Comparison of ENCODE assay signal across 11 mouse cellular contexts in the genomic region with DNA sequence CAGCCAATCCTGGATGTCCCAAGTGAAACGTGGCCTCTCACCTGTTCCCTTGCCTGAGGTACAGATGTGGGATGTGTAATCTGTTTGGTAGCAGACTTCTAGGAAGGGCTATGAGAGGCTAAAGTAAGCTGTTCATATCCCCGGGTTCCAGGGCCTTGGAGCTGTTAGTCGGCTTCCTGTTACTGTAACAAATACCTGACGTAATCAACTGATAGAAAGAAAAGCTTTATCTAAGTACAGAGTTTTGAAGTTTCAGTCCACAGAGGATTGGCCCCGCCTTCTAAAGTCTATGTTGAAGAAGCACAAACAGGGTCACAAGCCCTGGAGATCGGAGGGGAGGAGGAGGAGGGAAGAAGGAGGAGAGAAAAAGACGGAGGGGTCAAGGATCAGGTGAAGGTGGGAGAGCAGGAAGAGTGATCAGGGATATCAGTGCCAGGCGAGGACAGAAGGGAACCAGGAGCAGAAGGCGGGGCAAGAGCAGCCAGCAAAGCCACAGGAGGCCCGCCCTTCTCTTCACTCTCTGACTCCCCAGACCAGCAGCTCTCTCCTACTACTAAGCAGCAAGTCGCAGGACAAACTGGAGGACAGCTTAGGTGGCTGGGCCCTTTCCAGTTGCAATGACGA.
DNase-seq lines count a peak whose midpoint lies in the region; ATAC-seq and TF ChIP-seq lines count a peak whose summit lies in the region.
"Had no signal": no experiment of that assay in that cellular context is flagged by ENCODE, and none has a peak within 500 bp of the region (broad histone marks: within the 10 kb centered on the region; RNA-seq: fewer than 3 reads in every experiment).

No protein-coding gene starts in this region.

- no peak for TF ChIP-seq CTCF in heart, adult 2 months (IDR thresholded peaks at IDR 0.05)

- H3K4me3 ChIP-seq in heart, adult 2 months, result peak overlapping the region; percentile 19; the same call in 1 of the 2 replicates
- H3K4me3 ChIP-seq: layer of hippocampus, adult 2 months; neural tube, embryonic 15.5 days had no signal

- WGBS in heart, adult 2 months, result 25% methylated on average over 12 of the region's 12 CpGs

- intact Hi-C loops in heart, adult 2 months (cut with DNase I), result loop anchor here (10.0 kb wide), 3 partner anchors 122 to 258 kb away; no protein-coding TSS in a partner anchor
- intact Hi-C loops in heart, postnatal 25 days (cut with DNase I), result no loop called here

- peaks cover 2% of the 10 kb centered on the region; the same call in 1 of the 2 replicates for H3K4me1 ChIP-seq in heart, adult 2 months (ENCODE audit: control insufficient read depth, insufficient read depth, low read length)
- H3K4me1 ChIP-seq: neural tube, embryonic 15.5 days had no signal

- TF ChIP-seq POLR2A in heart, adult 2 months (IDR thresholded peaks at IDR 0.05; ENCODE audit: insufficient read depth, low read depth, low read length), result no peak

- no peaks in the 10 kb centered on the region for H3K27me3 ChIP-seq in heart, adult 2 months (ENCODE audit: control insufficient read depth, insufficient read depth, low read length)
- H3K27me3 ChIP-seq: neural tube, embryonic 15.5 days had no signal

- H3K79me2 ChIP-seq in heart, adult 2 months (replicated peaks; ENCODE audit: control insufficient read depth, insufficient read depth, low read length), result no peaks in the 10 kb centered on the region

- peak overlapping the region; percentile 29; the same call in 1 of the 2 replicates for H3K9ac ChIP-seq in heart, adult 2 months (ENCODE audit: low read depth, low read length)
- H3K9ac ChIP-seq: neural tube, embryonic 15.5 days had no signal

- DNase-seq in heart, adult 2 months, result peak in 1 of 2 experiments; percentile 34
- no peak for DNase-seq in heart, postnatal 25 days (ENCODE audit: low spot score)
- peak; percentile 38 for DNase-seq in 416B (ENCODE audit: low read depth)
- DNase-seq in embryo, embryonic 10.5 days (ENCODE audit: low spot score), result peak; percentile 7
- DNase-seq in kidney, postnatal 14 days, result peak; percentile 6
- DNase-seq in frontal cortex, adult 2 months (ENCODE audit: extremely low spot score in 1 of 2, low spot score in 1 of 2), result no peak
- no peak for DNase-seq in Muller cell, postnatal 12 days (ENCODE audit: inconsistent ontology term)
- DNase-seq: spleen, adult 18-20 months had no signal

- no peaks in the 10 kb centered on the region for H3K36me3 ChIP-seq in heart, adult 2 months (ENCODE audit: control insufficient read depth, insufficient read depth, low read length)
- H3K36me3 ChIP-seq: neural tube, embryonic 15.5 days had no signal

- TF ChIP-seq EP300 in heart, adult 2 months (IDR thresholded peaks at IDR 0.05; ENCODE audit: insufficient read depth, low read depth, low read length), result no peak

- peak overlapping the region; percentile 60 for H3K27ac ChIP-seq in heart, adult 2 months
- H3K27ac ChIP-seq: layer of hippocampus, adult 2 months; neural tube, embryonic 15.5 days had no signal

- ATAC-seq in activated CD4-positive, CD25-positive, alpha-beta regulatory T cell, adult 4 months, result no peak

Comparison
In these comparisons a context has a peak if more than half of its experiments do, and no peak if none do; other contexts are left out.
1. DNase-seq: peak in 416B (single experiment), embryo, embryonic 10.5 days (single experiment) and kidney, postnatal 14 days (single experiment); none in heart, postnatal 25 days (single experiment), frontal cortex, adult 2 months (0 of 2) and Muller cell, postnatal 12 days (single experiment).